Mouse (Mus musculus) bone marrow macrophage, adult 2 months (primary cell): Measurements from ENCODE around the gene Golga4. TPM values are rescaled to one million over a fixed set of nuclear protein-coding genes. Genes with fewer than 3 reads are reported as not detected.

Experiments used
- H3K27ac ChIP-seq: 2 replicates; pipeline ENCODE4 v1.5.1; 2012; ENCODE audit warnings: low read depth, low read length; ENCODE audit not compliant: insufficient read depth
- H3K4me1 ChIP-seq: 2 replicates; pipeline ENCODE4 v1.6.1; 2012; ENCODE audit warnings: low read length; ENCODE audit not compliant: control insufficient read depth, insufficient read depth
- H3K4me3 ChIP-seq: 2 replicates; pipeline ENCODE4 v1.5.1; 2012; ENCODE audit warnings: mild to moderate bottlenecking, low read length, moderate library complexity; ENCODE audit not compliant: insufficient read depth
- CTCF ChIP-seq: IDR thresholded peaks from 2 replicates; pipeline ENCODE4 v1.5.1; 2012; ENCODE audit warnings: low read depth, mild to moderate bottlenecking, low read length, moderate library complexity
- POLR2A ChIP-seq: IDR thresholded peaks from 2 replicates; pipeline ENCODE4 v1.6.1; 2012; ENCODE audit warnings: mild to moderate bottlenecking, low read depth, low read length, borderline replicate concordance
- polyA plus RNA-seq: library from polyadenylated mRNA; stranded (reverse); fragments of >200 nt; gene quantifications from 2 replicates; pipeline ENCODE4 v1.2.4, GENCODE M21; 2012; ENCODE audit not compliant: missing spikeins, insufficient read depth, insufficient read length

Gene Golga4
- polyA plus RNA-seq, 1 experiment: 52.2 TPM

DNA sequence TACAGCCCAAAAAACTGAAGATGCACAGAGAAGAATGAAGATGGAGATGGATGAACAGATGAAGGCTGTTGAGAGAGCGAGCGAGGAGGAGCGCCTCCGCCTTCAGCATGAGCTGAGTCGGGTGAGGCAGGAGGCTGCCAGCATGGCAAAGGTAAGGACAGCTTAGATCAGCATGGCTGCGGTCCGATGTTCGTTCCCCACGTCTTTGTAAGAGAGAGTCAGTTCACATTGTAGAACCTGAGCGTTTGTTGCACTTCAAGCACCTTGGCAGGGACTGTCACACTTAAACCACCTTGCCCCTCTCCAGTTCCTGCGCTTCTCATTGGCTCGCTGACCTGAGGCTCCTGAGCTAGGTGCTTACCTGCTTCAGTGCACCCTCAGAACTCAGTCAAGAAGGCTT lies 42.6 kb downstream of the Golga4 start:
- TF ChIP-seq CTCF (no peak), POLR2A (no peak)
- no peaks in the 10 kb centered on the region; the same call in 1 of the 2 replicates for H3K4me1 ChIP-seq
- H3K4me3 ChIP-seq: no peak overlapping the region
- no peak overlapping the region for H3K27ac ChIP-seq

DNA sequence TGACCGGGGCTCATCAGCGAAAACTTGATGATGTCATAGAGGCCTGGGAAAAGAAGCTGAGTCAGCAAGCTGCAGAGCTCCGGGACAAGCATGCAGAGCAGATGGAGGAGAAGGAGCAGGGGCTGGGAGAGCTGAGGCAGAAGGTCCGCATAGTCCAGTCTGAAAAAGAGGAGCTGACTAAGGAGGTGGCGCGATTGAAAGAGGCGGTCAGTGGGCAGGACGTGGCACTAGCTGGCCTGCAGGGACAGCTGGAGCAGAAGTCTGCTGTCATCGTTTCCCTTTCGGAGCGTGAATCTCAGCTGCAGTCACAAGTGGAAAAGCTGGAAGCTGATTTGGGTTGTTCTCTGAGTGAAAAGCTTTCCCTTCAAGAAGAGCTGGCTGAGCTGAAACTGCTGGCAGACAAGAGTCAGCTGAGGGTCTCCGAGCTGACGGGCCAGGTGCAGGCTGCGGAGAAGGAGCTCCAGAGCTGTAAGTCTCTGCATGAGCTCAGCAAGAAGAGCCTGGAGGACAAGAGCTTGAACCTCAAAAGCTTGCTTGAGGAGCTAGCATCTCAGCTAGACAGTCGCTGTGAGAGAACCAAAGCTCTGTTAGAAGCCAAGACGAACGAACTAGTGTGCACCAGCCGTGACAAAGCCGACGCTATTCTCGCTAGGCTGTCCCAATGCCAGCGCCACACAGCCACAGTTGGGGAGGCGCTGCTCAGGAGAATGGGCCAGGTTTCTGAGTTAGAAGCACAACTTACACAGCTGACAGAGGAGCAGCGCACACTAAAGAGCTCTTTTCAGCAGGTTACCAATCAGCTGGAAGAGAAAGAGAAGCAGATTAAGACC lies 51.1 kb downstream of the Golga4 start:
- Histone ChIP-seq H3K4me3 (no peak overlapping the region), H3K4me1 (peaks cover 14% of the 10 kb centered on the region), H3K27ac (no peak overlapping the region)
- TF ChIP-seq CTCF (no peak), POLR2A (no peak)

DNA sequence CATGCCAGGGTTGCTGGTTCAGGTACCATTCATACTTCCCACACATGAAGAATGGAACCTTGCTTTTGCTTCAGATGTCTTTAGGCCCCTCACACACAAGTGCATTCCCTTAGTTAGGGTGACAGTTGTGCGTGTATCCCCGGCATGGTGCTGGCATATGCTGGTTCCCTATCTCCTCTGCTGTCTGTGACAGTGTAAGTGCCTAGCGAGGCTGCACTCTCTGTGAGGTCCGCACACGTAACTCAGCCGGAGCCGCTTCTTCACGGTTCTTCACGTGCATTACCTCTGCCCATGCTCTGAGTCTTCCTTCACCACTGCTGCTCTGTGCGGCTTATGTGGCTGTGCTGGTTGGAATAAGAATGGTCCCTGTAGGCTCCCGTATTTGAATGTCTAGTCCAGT lies 57.3 kb downstream of the Golga4 start:
- TF ChIP-seq CTCF: no peak
- TF ChIP-seq POLR2A: no peak
- Histone ChIP-seq H3K4me3 (no peak overlapping the region), H3K4me1 (no peaks in the 10 kb centered on the region), H3K27ac (no peak overlapping the region)

DNA sequence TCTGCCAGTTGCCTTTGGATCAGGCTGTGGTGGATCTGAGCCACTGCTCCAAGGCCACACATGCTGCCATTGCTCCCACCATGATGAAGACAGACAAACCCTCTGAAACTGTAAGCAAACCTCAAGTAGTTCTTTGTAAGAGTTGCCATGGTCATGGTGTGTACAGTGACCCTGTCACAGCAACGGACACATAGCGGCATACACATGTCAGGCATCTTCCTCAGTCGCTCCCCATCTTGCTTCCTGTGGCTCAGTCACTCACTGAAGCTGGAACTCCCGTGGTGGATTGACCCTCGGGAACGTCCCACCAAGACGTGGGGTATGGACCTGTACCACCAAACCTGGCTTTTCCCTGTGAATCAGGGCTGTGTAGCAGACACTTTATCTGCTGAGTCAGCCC lies 57.8 kb downstream of the Golga4 start:
- TF ChIP-seq POLR2A (no peak), CTCF (no peak)
- Histone ChIP-seq H3K27ac (no peak overlapping the region), H3K4me1 (no peaks in the 10 kb centered on the region), H3K4me3 (no peak overlapping the region)

DNA sequence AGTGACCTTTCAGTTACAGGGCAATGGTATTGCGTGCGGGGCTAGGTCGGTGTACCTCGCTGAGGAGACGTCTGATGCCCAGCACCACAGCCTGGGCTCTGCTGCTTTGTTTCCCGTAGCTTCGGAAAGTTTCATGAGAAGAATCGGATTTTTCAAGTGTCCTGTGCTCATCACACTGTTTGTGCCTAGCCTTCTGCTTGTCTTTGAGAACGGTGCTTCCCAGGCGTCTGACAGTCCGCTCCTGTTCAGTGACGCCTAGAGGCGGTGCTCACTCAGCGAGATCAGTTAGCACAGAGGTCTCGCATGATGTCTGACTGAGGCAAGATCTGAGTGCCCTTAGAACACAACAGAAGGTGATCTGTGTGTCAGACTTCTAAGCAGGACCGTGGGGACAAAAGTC lies 58.6 kb downstream of the Golga4 start:
- TF ChIP-seq CTCF (no peak), POLR2A (no peak)
- no peaks in the 10 kb centered on the region for H3K4me1 ChIP-seq
- H3K4me3 ChIP-seq: no peak overlapping the region
- H3K27ac ChIP-seq: no peak overlapping the region

DNA sequence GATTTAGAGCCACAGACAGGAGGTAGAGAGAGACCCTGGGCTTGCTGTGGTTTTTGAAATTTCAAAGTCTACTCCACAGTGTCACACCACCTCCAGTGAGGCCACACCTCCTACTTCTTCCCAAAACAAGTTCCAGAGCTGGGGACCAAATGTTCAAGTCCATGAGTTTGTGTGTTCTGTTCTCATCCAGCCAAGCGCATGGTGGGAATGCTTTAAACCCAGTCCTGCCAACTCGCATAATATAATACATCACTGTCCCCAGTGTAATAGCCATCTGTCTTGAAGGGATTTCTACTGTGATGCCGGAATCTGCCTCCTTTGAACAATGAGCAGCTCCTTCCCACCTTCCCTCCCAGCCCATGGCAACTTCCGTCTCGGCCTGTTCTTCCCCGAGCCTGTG lies 63.3 kb downstream of the Golga4 start:
- Histone ChIP-seq H3K4me1 (no peaks in the 10 kb centered on the region), H3K4me3 (no peak overlapping the region), H3K27ac (no peak overlapping the region)
- no peak for TF ChIP-seq CTCF

DNA sequence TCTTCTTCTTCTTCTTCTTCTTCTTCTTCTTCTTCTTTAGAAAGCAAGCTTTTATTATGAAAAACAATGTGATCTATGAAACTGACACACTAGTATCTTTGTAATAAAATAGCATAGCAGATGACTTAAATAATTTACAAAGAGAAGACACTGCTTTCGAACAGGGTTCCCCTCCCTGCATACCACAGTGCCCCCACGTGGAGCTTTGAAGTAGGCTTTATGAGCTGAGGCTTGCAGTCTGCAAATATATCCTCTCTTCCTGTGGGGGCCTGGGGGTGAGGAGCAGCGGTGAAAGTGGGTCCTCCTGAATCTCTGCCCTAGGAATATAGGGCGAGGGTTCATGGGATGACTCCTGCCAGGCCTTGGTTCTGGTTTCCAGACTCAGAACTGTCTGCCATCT lies 64.8 kb downstream of the Golga4 start:
- H3K4me1 ChIP-seq: no peaks in the 10 kb centered on the region
- TF ChIP-seq POLR2A (no peak), CTCF (no peak)
- H3K4me3 ChIP-seq: no peak overlapping the region
- H3K27ac ChIP-seq: no peak overlapping the region

DNA sequence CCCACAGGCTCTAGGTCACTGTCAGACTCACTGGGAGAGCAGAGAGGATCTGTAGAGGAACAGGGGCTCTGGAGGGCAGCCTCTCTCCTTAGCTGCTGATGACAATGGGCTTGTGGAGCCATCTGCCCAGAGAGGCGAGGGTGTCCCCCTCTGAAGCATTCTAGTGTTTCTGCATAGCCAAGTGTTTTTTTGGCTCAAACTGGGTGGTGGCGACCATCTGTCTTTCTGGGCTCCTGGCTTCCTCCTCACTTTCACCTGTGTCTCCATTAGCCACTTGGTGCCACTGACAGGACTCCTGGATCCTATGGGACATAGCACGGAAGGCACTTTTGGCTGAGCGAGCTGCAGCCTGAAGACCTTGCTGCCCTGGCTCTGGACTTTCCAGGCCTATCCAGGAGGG lies 65.6 kb downstream of the Golga4 start:
- Histone ChIP-seq H3K4me1 (no peaks in the 10 kb centered on the region), H3K4me3 (no peak overlapping the region), H3K27ac (no peak overlapping the region)
- TF ChIP-seq POLR2A (no peak), CTCF (no peak)

DNA sequence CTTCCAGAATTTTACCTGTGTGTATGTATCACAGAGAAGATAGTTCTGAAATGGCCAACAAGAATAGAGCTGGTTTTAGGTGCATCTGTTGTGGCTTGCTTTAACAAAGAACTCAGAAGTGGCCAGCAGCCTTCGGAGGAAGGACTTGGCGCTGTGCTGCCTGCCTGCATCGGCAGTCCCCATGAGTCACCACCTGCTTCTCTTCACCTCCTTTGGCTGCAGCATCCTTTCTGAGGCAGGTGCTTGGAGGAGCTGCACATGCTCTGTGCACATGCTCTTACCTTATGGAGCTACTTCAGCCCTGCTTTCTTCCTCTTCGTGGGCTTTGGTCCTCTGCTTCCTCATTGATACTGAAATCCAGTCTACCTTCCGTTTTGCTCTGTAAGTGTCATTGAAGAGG lies 68.8 kb downstream of the Golga4 start:
- H3K27ac ChIP-seq: no peak overlapping the region
- TF ChIP-seq POLR2A (no peak), CTCF (no peak)

DNA sequence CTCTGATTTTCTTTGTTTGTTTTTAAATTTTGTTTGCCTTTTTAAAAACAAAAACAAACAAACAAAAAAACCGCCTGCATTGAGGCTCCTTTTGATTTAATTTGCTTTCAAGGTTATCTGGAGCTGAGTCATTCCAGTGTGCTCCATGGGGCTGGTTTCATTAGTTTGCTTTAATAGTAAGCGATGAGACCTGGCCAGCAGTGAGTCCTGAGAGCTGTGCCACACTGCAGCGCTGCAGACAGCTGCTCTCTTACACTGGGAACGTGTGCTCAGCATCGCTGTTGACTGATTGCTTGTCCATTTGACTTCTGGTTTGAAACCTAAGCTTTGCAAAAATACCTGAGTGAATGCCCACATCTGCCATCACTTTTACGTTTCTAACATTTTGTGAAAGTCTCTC lies 74.3 kb downstream of the Golga4 start:
- TF ChIP-seq CTCF: no peak
- no peak for TF ChIP-seq POLR2A
- no peak overlapping the region for H3K27ac ChIP-seq
- H3K4me3 ChIP-seq: no peak overlapping the region
- H3K4me1 ChIP-seq: peaks cover 9% of the 10 kb centered on the region; the same call in 1 of the 2 replicates

More for the DNA sequence above, 68.8 kb downstream of the Golga4 start:
- H3K4me3 ChIP-seq: no peak overlapping the region
- H3K4me1 ChIP-seq: no peaks in the 10 kb centered on the region
